Mouse (Mus musculus): ENCODE data around the gene Snrpf.
A peak's percentile ranks its signal among the peaks of the same experiment; 100 is the strongest.

Snrpf gene

DNA sequence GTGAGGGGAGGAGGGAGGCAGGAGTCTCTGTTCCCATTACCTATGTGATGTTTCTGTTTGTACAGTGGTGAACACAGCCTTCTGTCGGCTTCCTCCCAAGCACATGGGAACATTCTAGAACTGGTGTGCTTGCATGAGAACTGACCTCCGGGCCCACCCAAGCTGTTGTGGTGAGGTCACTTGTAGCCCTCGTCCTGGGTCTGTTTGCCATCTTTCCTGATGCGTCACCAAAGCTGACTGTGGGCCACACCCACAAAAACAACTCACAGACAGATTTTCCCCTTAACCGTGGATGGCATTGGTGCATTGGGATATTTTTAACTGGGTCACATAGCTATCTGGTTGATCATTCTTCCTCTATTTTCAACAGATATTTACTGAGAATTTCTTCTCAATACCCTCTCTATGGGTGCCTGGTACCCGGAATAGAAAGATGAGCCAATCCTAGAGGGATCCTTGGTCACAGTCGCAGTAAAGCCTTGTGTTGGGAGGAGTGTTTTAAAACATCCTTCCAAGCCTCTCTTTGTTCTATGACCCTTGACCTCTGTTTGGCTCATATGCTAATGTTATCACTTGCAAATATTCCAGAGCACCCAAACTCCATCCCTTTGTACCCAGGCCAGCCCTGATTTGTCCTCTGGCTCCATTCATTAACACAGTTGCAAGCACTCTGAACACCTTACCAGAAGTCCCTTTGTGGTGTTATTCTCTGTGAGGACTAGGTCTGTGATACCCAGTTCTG, 31.1 kb upstream of the Snrpf start:
- Histone ChIP-seq H3K4me1 (replicated peaks; ENCODE audit: low read depth, low read length) (peaks cover 14% of the 10 kb centered on the region), H3K4me3 (replicated peaks; ENCODE audit: low read length) (no peak overlapping the region; the same call in 1 of the 2 replicates), H3K27me3 (ENCODE audit: insufficient read depth, low read length) (peaks cover 3% of the 10 kb centered on the region; the same call in 1 of the 2 replicates), H3K9me3 (ENCODE audit: low read length) (no peaks in the 10 kb centered on the region), H3K36me3 (ENCODE audit: insufficient read depth, low read length) (no peaks in the 10 kb centered on the region)
- TF ChIP-seq NANOG (IDR thresholded peaks at IDR 0.05; ENCODE audit: borderline replicate concordance, low read length) (no peak), POU5F1 (IDR thresholded peaks at IDR 0.05; ENCODE audit: borderline replicate concordance, low read length) (no peak)

- Histone ChIP-seq H3K9me3 (ENCODE audit: low read length) (no peaks in the 10 kb centered on the region), H3K4me3 (replicated peaks; ENCODE audit: low read length) (no peak overlapping the region), H3K27me3 (ENCODE audit: insufficient read depth, low read length) (no peaks in the 10 kb centered on the region), H3K36me3 (ENCODE audit: insufficient read depth, low read length) (no peaks in the 10 kb centered on the region), H3K4me1 (replicated peaks; ENCODE audit: low read depth, low read length) (peaks cover 2% of the 10 kb centered on the region)
- TF ChIP-seq POU5F1 (IDR thresholded peaks at IDR 0.05; ENCODE audit: borderline replicate concordance, low read length) (no peak), CTCF (conservative IDR thresholded peaks at IDR 0.05; ENCODE audit: low read length) (no peak), NANOG (IDR thresholded peaks at IDR 0.05; ENCODE audit: borderline replicate concordance, low read length) (no peak)
These were observed 25.3 kb upstream of the Snrpf start for GRCm38 (mm10) chr10:93614850-93615249.

DNA sequence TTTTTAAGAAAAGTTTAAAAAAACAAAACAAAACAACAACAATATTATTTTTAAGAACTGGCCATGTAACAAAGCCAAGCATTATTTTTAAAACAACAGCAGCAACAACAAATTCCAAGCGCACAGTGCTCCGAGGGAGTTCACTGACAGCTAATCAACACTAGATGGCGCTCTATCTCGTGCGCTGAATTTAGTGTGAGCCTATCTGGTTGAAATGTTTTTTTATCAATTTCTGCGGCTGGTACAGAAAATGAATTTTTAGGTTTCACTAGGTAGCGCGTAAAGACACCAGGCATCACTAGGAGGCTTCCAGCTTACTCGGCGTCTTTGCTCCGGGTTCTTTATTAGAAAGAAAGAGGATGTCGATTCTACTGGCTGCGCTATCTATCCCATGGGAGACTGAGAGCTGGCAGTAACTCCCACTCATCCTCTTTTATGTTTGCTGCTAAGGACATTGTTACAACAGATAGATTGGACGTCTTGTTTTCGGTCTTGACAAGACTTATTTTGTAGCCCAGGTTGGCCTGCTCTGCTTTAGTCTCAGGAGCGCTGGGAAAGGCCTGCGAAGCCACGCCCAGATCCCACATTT, 22.0 kb upstream of the Snrpf start:
- no peaks in the 10 kb centered on the region for H3K36me3 ChIP-seq (ENCODE audit: insufficient read depth, low read length)
- H3K27me3 ChIP-seq (ENCODE audit: insufficient read depth, low read length) = peaks cover under 1% of the 10 kb centered on the region; the same call in 1 of the 2 replicates
- no peak overlapping the region for H3K4me3 ChIP-seq (replicated peaks; ENCODE audit: low read length)
- no peaks in the 10 kb centered on the region for H3K9me3 ChIP-seq (ENCODE audit: low read length)
- no peak for TF ChIP-seq NANOG (IDR thresholded peaks at IDR 0.05; ENCODE audit: borderline replicate concordance, low read length)
- no peak for TF ChIP-seq POU5F1 (IDR thresholded peaks at IDR 0.05; ENCODE audit: borderline replicate concordance, low read length)
- no peak for TF ChIP-seq CTCF (conservative IDR thresholded peaks at IDR 0.05; ENCODE audit: low read length)
- H3K4me1 ChIP-seq (replicated peaks; ENCODE audit: low read depth, low read length) = 0 out of 2 replicates have a peak, but pooled peaks cover 2% of the 10 kb centered on the region

DNA sequence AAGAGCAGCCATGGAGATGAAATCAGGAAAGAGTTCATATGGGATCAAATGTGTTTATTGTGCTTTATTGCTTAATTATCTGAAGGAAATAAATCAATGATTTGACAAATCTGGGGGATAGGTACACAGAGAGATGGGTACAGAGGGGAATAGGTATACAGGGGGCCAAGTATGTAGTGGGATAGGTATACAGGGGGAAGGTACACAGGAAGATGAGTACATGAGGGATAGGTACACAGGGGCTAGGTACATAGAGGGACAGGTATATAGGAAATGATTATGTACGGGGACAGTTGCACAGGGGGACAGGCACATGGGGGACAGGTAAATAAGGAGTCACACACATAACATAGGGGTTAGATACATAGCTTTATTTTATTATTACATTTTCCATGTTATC, 21.4 kb upstream of the Snrpf start:
- Histone ChIP-seq H3K4me1 (replicated peaks; ENCODE audit: low read depth, low read length) (0 out of 2 replicates have a peak, but pooled peaks cover 2% of the 10 kb centered on the region), H3K4me3 (replicated peaks; ENCODE audit: low read length) (no peak overlapping the region), H3K36me3 (ENCODE audit: insufficient read depth, low read length) (no peaks in the 10 kb centered on the region), H3K27me3 (ENCODE audit: insufficient read depth, low read length) (peaks cover 3% of the 10 kb centered on the region; the same call in 1 of the 2 replicates), H3K9me3 (ENCODE audit: low read length) (no peaks in the 10 kb centered on the region)
- TF ChIP-seq NANOG (IDR thresholded peaks at IDR 0.05; ENCODE audit: borderline replicate concordance, low read length) (no peak), CTCF (conservative IDR thresholded peaks at IDR 0.05; ENCODE audit: low read length) (no peak), POU5F1 (IDR thresholded peaks at IDR 0.05; ENCODE audit: borderline replicate concordance, low read length) (no peak)

DNA sequence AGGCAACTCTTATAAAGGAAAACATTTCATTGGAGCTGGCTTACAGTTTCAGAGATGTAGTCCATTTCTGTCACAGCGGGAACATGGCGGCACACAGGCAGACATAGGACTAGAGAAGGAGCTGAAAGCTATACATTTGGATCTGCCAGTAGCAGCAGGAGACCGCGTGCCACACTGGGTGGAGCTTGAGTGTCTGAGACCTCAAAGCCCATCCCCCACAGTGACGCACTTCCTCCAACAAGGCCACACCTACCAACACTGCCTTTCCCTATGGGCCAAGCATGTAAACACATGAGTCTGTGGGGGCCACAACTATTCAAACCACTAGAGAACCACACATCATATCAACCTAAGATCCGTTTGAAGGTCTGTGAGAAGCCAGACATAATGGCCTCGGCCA, 19.7 kb upstream of the Snrpf start:
- Histone ChIP-seq H3K9me3 (ENCODE audit: low read length) (no peaks in the 10 kb centered on the region), H3K4me1 (replicated peaks; ENCODE audit: low read depth, low read length) (0 out of 2 replicates have a peak, but pooled peaks cover 2% of the 10 kb centered on the region), H3K27me3 (ENCODE audit: insufficient read depth, low read length) (peaks cover 3% of the 10 kb centered on the region; the same call in 1 of the 2 replicates), H3K4me3 (replicated peaks; ENCODE audit: low read length) (no peak overlapping the region), H3K36me3 (ENCODE audit: insufficient read depth, low read length) (no peaks in the 10 kb centered on the region)
- TF ChIP-seq POU5F1 (IDR thresholded peaks at IDR 0.05; ENCODE audit: borderline replicate concordance, low read length) = no peak
- TF ChIP-seq NANOG (IDR thresholded peaks at IDR 0.05; ENCODE audit: borderline replicate concordance, low read length) = no peak
- no peak for TF ChIP-seq CTCF (conservative IDR thresholded peaks at IDR 0.05; ENCODE audit: low read length)

- no peak overlapping the region for H3K4me3 ChIP-seq (replicated peaks; ENCODE audit: low read length)
- H3K4me1 ChIP-seq (replicated peaks; ENCODE audit: low read depth, low read length) = 0 out of 2 replicates have a peak, but pooled peaks cover 2% of the 10 kb centered on the region
- peaks cover 3% of the 10 kb centered on the region; the same call in 1 of the 2 replicates for H3K27me3 ChIP-seq (ENCODE audit: insufficient read depth, low read length)
- no peak for TF ChIP-seq NANOG (IDR thresholded peaks at IDR 0.05; ENCODE audit: borderline replicate concordance, low read length)
- no peak for TF ChIP-seq POU5F1 (IDR thresholded peaks at IDR 0.05; ENCODE audit: borderline replicate concordance, low read length)
- peak; percentile 77 for TF ChIP-seq CTCF (conservative IDR thresholded peaks at IDR 0.05; ENCODE audit: low read length)
- no peaks in the 10 kb centered on the region for H3K9me3 ChIP-seq (ENCODE audit: low read length)
- H3K36me3 ChIP-seq (ENCODE audit: insufficient read depth, low read length) = no peaks in the 10 kb centered on the region
These were observed 18.5 kb upstream of the Snrpf start for GRCm38 (mm10) chr10:93608051-93608450.

DNA sequence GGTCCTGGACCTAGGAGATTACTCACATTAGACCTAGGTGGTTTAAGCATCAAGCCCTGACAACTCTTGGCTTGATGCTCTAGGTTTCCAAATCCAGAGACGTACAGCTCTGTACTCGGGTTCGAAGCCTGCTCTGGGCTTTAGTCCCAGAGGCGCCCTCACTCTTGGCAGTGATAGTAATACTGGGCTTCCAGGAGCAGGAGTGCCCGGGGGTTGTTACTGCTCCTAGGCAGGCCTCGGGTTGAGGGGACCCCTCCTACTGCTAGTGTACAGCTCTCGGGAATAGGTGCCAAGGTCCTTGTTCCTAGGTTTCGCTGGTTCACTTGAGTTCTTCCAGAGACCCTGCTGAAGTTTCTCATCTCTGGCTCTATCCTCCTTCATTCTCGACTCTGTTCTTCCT, 16.8 kb upstream of the Snrpf start:
- Histone ChIP-seq H3K4me1 (replicated peaks; ENCODE audit: low read depth, low read length) (0 out of 2 replicates have a peak, but pooled peaks cover 2% of the 10 kb centered on the region), H3K4me3 (replicated peaks; ENCODE audit: low read length) (no peak overlapping the region), H3K27me3 (ENCODE audit: insufficient read depth, low read length) (peaks cover 7% of the 10 kb centered on the region; the same call in 1 of the 2 replicates), H3K9me3 (ENCODE audit: low read length) (no peaks in the 10 kb centered on the region), H3K36me3 (ENCODE audit: insufficient read depth, low read length) (no peaks in the 10 kb centered on the region)
- TF ChIP-seq POU5F1 (IDR thresholded peaks at IDR 0.05; ENCODE audit: borderline replicate concordance, low read length) (no peak), NANOG (IDR thresholded peaks at IDR 0.05; ENCODE audit: borderline replicate concordance, low read length) (no peak), CTCF (conservative IDR thresholded peaks at IDR 0.05; ENCODE audit: low read length) (no peak)

GRCm38 (mm10) chr10:93603256-93603655, 13.8 kb upstream of the Snrpf start:
- no peaks in the 10 kb centered on the region for H3K36me3 ChIP-seq (ENCODE audit: insufficient read depth, low read length)
- TF ChIP-seq NANOG (IDR thresholded peaks at IDR 0.05; ENCODE audit: borderline replicate concordance, low read length) (no peak), CTCF (conservative IDR thresholded peaks at IDR 0.05; ENCODE audit: low read length) (peak; percentile 33), POU5F1 (IDR thresholded peaks at IDR 0.05; ENCODE audit: borderline replicate concordance, low read length) (no peak)
- H3K9me3 ChIP-seq (ENCODE audit: low read length) = no peaks in the 10 kb centered on the region
- peaks cover 7% of the 10 kb centered on the region; the same call in 1 of the 2 replicates for H3K27me3 ChIP-seq (ENCODE audit: insufficient read depth, low read length)
- H3K4me3 ChIP-seq (replicated peaks; ENCODE audit: low read length) = no peak overlapping the region
- no peaks in the 10 kb centered on the region for H3K4me1 ChIP-seq (replicated peaks; ENCODE audit: low read depth, low read length)

Measured in E14TG2a.4 (cell line).